Mouse (Mus musculus) heart, embryonic 16.5 days (tissue): ENCODE measurements around the gene Cyp17a1. TPM values are rescaled to one million over a fixed set of nuclear protein-coding genes. Genes with fewer than 3 reads are reported as not detected.

Source experiments
- ATAC-seq: fragments of 200-750 bp; cut with Nextera tagmentation; replicated peaks from 2 replicates; pipeline ENCODE4 v1.8.0; 2017; ENCODE audit warnings: moderate number of reproducible peaks; ENCODE audit not compliant: insufficient read depth, low FRiP score; ENCODE audit errors: extremely low read depth
- H3K27ac ChIP-seq: fragments of 300-500 bp; sonication (generic); 2 replicates; pipeline ENCODE4 v1.5.1; 2014; ENCODE audit warnings: mild to moderate bottlenecking, low read length, control low read depth, moderate library complexity
- H3K27me3 ChIP-seq: fragments of 300-500 bp; sonication (generic); 2 replicates; pipeline ENCODE4 v1.6.1; 2014; ENCODE audit warnings: low read length, mixed read lengths; ENCODE audit not compliant: control insufficient read depth, insufficient read depth
- H3K36me3 ChIP-seq: fragments of 300-500 bp; sonication (generic); 2 replicates; pipeline ENCODE4 v1.6.1; 2014; ENCODE audit not compliant: control insufficient read depth, insufficient read depth
- H3K4me1 ChIP-seq: fragments of 300-500 bp; sonication (generic); 2 replicates; pipeline ENCODE4 v1.6.1; 2014; ENCODE audit warnings: low read length, mixed read lengths; ENCODE audit not compliant: control insufficient read depth, insufficient read depth
- H3K4me2 ChIP-seq: fragments of 300-500 bp; sonication (generic); 2 replicates; pipeline ENCODE4 v1.6.1; 2014; ENCODE audit warnings: low read depth, mild to moderate bottlenecking, control low read depth, low read length
- H3K4me3 ChIP-seq: fragments of 300-500 bp; sonication (generic); 2 replicates; pipeline ENCODE4 v1.5.1; 2014; ENCODE audit warnings: mild to moderate bottlenecking, control low read depth, low read length
- H3K9ac ChIP-seq: fragments of 300-500 bp; sonication (generic); 2 replicates; pipeline ENCODE4 v1.6.1; 2014; ENCODE audit warnings: low read length, control low read depth
- H3K9me3 ChIP-seq: fragments of 300-500 bp; sonication (generic); replicated peaks from 2 replicates; pipeline ENCODE4 v1.6.1; 2016; ENCODE audit warnings: low read length; ENCODE audit not compliant: control insufficient read depth
- WGBS: fragments of 180-500 bp; shearing (Covaris S2); extraction: QIAGEN DNeasy Blood & Tissue Kit; methylation state at CpG from one replicate; pipeline ENCODE4 v1.1.7; 2014; 5-methylcytosine and 5-hydroxymethylcytosine counted together
- polyA plus RNA-seq: library from polyadenylated mRNA; unstranded; fragments of >200 nt; fragmentation: Nextera tagmentation; extraction: Ambion mirVana; gene quantifications from 2 replicates; pipeline ENCODE4 v1.2.1, GENCODE M21; 2015

The Cyp17a1 gene
- polyA plus RNA-seq, 1 experiment from 2014 or later, result 1.7 TPM

GRCm38 (mm10) chr19:46647850-46648249 lies 25.1 kb downstream of the Cyp17a1 start:
- H3K4me3 ChIP-seq, result no peak overlapping the region

GRCm38 (mm10) chr19:46647254-46647653 lies 25.7 kb downstream of the Cyp17a1 start:
- Histone ChIP-seq H3K4me2 (no peak overlapping the region), H3K4me3 (no peak overlapping the region), H3K9ac (no peak overlapping the region), H3K27me3 (no peaks in the 10 kb centered on the region), H3K36me3 (peaks cover 16% of the 10 kb centered on the region; the same call in 1 of the 2 replicates), H3K9me3 (no peaks in the 10 kb centered on the region), H3K27ac (peak overlapping the region; percentile 14; the same call in 1 of the 2 replicates), H3K4me1 (peaks cover 51% of the 10 kb centered on the region)
- ATAC-seq, result no peak
- 57% methylated on average over 3 of the region's 3 CpGs for WGBS

More at GRCm38 (mm10) chr19:46647850-46648249, 25.1 kb downstream of the Cyp17a1 start:
- no peak overlapping the region for H3K27ac ChIP-seq
- no peak for ATAC-seq
- H3K36me3 ChIP-seq, result peaks cover 19% of the 10 kb centered on the region; the same call in 1 of the 2 replicates
- H3K4me1 ChIP-seq, result peaks cover 45% of the 10 kb centered on the region
- no peak overlapping the region for H3K4me2 ChIP-seq
- 75% methylated on average over 8 of the region's 8 CpGs for WGBS
- no peak overlapping the region for H3K9ac ChIP-seq
- H3K9me3 ChIP-seq, result no peaks in the 10 kb centered on the region
- no peaks in the 10 kb centered on the region for H3K27me3 ChIP-seq

GRCm38 (mm10) chr19:46646041-46646481 lies 26.9 kb downstream of the Cyp17a1 start:
- ATAC-seq, result no peak
- Histone ChIP-seq H3K36me3 (peaks cover 12% of the 10 kb centered on the region; the same call in 1 of the 2 replicates), H3K9ac (peak overlapping the region; percentile 24; the same call in 1 of the 2 replicates), H3K4me1 (peaks cover 63% of the 10 kb centered on the region), H3K9me3 (no peaks in the 10 kb centered on the region), H3K4me2 (peak overlapping the region; percentile 50), H3K27ac (peak overlapping the region; percentile 90), H3K27me3 (no peaks in the 10 kb centered on the region), H3K4me3 (no peak overlapping the region)
- WGBS, result 72% methylated on average over 12 of the region's 12 CpGs

GRCm38 (mm10) chr19:46644793-46645602 lies 28.0 kb downstream of the Cyp17a1 start:
- Histone ChIP-seq H3K9ac (peak overlapping the region; percentile 64), H3K4me2 (peak overlapping the region; percentile 50)

GRCm38 (mm10) chr19:46644343-46644792 lies 28.6 kb downstream of the Cyp17a1 start:
- WGBS, result 47% methylated on average over 10 of the region's 10 CpGs
- peak overlapping the region; percentile 50 for H3K4me2 ChIP-seq
- peaks cover 78% of the 10 kb centered on the region for H3K4me1 ChIP-seq

More at GRCm38 (mm10) chr19:46644793-46645602, 28.0 kb downstream of the Cyp17a1 start:
- Histone ChIP-seq H3K4me1 (peaks cover 72% of the 10 kb centered on the region), H3K27ac (peak overlapping the region; percentile 90), H3K9me3 (no peaks in the 10 kb centered on the region), H3K27me3 (no peaks in the 10 kb centered on the region), H3K4me3 (no peak overlapping the region), H3K36me3 (peaks cover 12% of the 10 kb centered on the region; the same call in 1 of the 2 replicates)
- peak; percentile 65 for ATAC-seq
- WGBS, result 12% methylated on average over 12 of the region's 12 CpGs

GRCm38 (mm10) chr19:46643236-46643635 lies 29.7 kb downstream of the Cyp17a1 start:
- Histone ChIP-seq H3K27ac (peak overlapping the region; percentile 90), H3K4me2 (peak overlapping the region; percentile 50), H3K9ac (peak overlapping the region; percentile 51), H3K4me1 (peaks cover 85% of the 10 kb centered on the region), H3K4me3 (no peak overlapping the region), H3K36me3 (peaks cover 9% of the 10 kb centered on the region), H3K9me3 (no peaks in the 10 kb centered on the region), H3K27me3 (no peaks in the 10 kb centered on the region)
- ATAC-seq, result no peak
- WGBS, result 40% methylated on average over 5 of the region's 5 CpGs

More at GRCm38 (mm10) chr19:46644343-46644792, 28.6 kb downstream of the Cyp17a1 start:
- no peak for ATAC-seq
- Histone ChIP-seq H3K36me3 (peaks cover 12% of the 10 kb centered on the region; the same call in 1 of the 2 replicates), H3K27me3 (no peaks in the 10 kb centered on the region), H3K9me3 (no peaks in the 10 kb centered on the region), H3K9ac (peak overlapping the region; percentile 64), H3K4me3 (no peak overlapping the region), H3K27ac (peak overlapping the region; percentile 90)

- Histone ChIP-seq H3K4me1 (peaks cover 85% of the 10 kb centered on the region), H3K9me3 (no peaks in the 10 kb centered on the region), H3K27ac (peak overlapping the region; percentile 90), H3K9ac (peak overlapping the region; percentile 67), H3K4me3 (no peak overlapping the region), H3K27me3 (no peaks in the 10 kb centered on the region), H3K36me3 (peaks cover 15% of the 10 kb centered on the region), H3K4me2 (peak overlapping the region; percentile 45)
- no peak for ATAC-seq
- 44% methylated on average over 22 of the region's 22 CpGs for WGBS
These were observed 30.7 kb downstream of the Cyp17a1 start for GRCm38 (mm10) chr19:46642136-46642753.

GRCm38 (mm10) chr19:46641420-46642085 lies 31.4 kb downstream of the Cyp17a1 start:
- H3K9me3 ChIP-seq, result no peaks in the 10 kb centered on the region
- ATAC-seq, result peak; percentile 53
- 27% methylated on average over 19 of the region's 19 CpGs for WGBS
- no peaks in the 10 kb centered on the region for H3K27me3 ChIP-seq
- H3K27ac ChIP-seq, result peak overlapping the region; percentile 90
- peaks cover 18% of the 10 kb centered on the region for H3K36me3 ChIP-seq
- peak overlapping the region; percentile 45 for H3K4me2 ChIP-seq
- peak overlapping the region; percentile 67 for H3K9ac ChIP-seq
- H3K4me1 ChIP-seq, result peaks cover 80% of the 10 kb centered on the region
- no peak overlapping the region for H3K4me3 ChIP-seq
